Mouse (Mus musculus): ENCODE measurements at regions not wholly inside any gene's neighbourhood (a gene's known extent, or its start where the extent isn't known, plus 50 kb on each side); places are given as distances from the start of the nearest gene placed in this dataset.

- DNase-seq: peak; percentile 4
- intact Hi-C loops (cut with DNase I; ENCODE audit: low total_unique reads): no loop called here
These were observed 101.3 kb upstream of the Luzp2 start for GRCm38 (mm10) chr7:54734039-54734438.

- DNase-seq: no peak
- intact Hi-C loops (cut with DNase I; ENCODE audit: low total_unique reads): no loop called here
These were observed 100.4 kb upstream of the Luzp2 start for GRCm38 (mm10) chr7:54734861-54735260.

- intact Hi-C loops (cut with DNase I; ENCODE audit: low total_unique reads): no loop called here
- DNase-seq: no peak
These were observed 68.0 kb upstream of the Luzp2 start for GRCm38 (mm10) chr7:54767341-54767740.

- intact Hi-C loops (cut with DNase I; ENCODE audit: low total_unique reads): no loop called here
- no peak for DNase-seq
These were observed 66.6 kb upstream of the Luzp2 start for GRCm38 (mm10) chr7:54768683-54769082.

GRCm38 (mm10) chr7:54781939-54782520, 53.3 kb upstream of the Luzp2 start:
- intact Hi-C loops (cut with DNase I; ENCODE audit: low total_unique reads): no loop called here
- DNase-seq: no peak

- intact Hi-C loops (cut with DNase I; ENCODE audit: low total_unique reads): no loop called here
- DNase-seq: no peak
These were observed 52.7 kb upstream of the Luzp2 start for GRCm38 (mm10) chr7:54782604-54783003.

GRCm38 (mm10) chr7:54783550-54784529, 51.5 kb upstream of the Luzp2 start:
- intact Hi-C loops (cut with DNase I; ENCODE audit: low total_unique reads): no loop called here
- no peak for DNase-seq
